Mouse (Mus musculus) cerebellum, adult 2 months (tissue): ENCODE results near the gene Scarf2.

Source experiments
- CTCF ChIP-seq: fragments of 200-500 bp; IDR thresholded peaks from 2 replicates; pipeline ENCODE4 v1.5.1; 2011; ENCODE audit warnings: low read depth, mild to moderate bottlenecking, control low read depth, low read length, moderate library complexity, borderline replicate concordance; ENCODE audit not compliant: insufficient read depth
- POLR2A ChIP-seq: fragments of 200-500 bp; IDR thresholded peaks from 2 replicates; pipeline ENCODE4 v1.6.1; 2011; ENCODE audit warnings: low read length, control low read depth, borderline replicate concordance; ENCODE audit not compliant: insufficient read depth

DNA sequence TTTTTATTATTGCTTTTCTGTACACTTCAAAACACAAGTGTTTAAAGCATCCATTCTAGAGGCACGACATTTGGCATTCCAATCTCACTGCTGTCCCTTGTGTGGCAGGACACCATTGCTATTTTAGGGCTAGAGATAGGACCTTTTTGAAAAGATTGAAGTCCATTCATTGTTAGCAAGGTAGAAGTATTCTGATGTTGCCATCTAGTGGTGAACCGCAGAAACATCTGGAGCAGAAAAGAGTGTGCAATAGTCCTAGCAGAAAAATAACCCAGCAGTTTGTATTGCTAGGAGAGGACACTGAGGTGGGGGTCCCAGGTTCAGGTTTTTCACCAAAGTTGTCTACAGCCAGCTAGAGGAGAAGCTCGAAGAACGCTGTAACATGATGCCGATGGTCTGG, 15.0 kb downstream of the Scarf2 start:
- TF ChIP-seq POLR2A (no peak), CTCF (peak; percentile 26; the same call in 1 of the 2 replicates)
